Mouse (Mus musculus) T-helper 1 cell (primary cell): ENCODE data around the gene Rraga.

ENCODE experiments used
- in situ Hi-C: fragments of 300-600 bp; cut with MboI, MseI; formaldehyde crosslinking; loops from one replicate; pipeline ENCODE4 v1.15.1; 2025; ENCODE audit warnings: high pct_unique_total_duplicates

Gene Rraga

DNA sequence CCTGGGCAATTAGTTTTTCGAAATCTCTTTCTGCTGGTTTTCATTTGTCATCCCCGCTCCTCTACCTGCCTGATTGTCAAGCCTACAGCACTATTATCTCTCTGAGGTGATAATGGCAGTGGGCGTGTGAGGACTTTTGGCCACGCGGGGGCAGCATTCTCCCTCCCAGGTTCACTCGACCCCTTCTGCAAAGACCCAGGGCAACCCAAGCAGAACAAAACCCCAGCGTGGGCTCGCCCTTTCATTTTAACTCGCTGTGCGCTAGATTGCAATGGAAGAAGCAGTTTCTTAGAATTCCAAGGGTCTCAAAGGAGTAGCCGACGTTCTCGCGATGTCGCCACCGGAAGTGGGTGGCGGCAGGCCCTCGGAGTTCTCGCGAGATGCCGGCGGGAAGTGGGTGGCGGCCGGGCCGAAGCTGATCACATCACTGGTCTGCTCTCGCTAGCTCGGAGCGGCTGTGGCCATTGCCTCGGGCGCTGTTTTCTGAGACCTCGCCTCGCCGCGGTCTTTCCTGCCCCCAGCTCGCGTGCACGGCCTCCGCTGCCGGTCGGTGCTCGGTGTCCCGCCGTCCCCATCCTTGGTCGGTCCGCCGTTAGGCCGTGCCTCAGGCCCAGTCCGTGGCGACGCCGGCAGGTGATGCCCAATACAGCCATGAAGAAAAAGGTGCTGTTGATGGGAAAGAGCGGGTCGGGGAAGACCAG is at the start of gene Rraga:
Rraga (plus strand) TSS at position 386 of the 701 bp plus-strand sequence.
- in situ Hi-C loops = loop anchor here (5.0 to 10.0 kb wide), 3 partner anchors 37 to 269 kb away; partner anchors contain the start of gene Haus6

DNA sequence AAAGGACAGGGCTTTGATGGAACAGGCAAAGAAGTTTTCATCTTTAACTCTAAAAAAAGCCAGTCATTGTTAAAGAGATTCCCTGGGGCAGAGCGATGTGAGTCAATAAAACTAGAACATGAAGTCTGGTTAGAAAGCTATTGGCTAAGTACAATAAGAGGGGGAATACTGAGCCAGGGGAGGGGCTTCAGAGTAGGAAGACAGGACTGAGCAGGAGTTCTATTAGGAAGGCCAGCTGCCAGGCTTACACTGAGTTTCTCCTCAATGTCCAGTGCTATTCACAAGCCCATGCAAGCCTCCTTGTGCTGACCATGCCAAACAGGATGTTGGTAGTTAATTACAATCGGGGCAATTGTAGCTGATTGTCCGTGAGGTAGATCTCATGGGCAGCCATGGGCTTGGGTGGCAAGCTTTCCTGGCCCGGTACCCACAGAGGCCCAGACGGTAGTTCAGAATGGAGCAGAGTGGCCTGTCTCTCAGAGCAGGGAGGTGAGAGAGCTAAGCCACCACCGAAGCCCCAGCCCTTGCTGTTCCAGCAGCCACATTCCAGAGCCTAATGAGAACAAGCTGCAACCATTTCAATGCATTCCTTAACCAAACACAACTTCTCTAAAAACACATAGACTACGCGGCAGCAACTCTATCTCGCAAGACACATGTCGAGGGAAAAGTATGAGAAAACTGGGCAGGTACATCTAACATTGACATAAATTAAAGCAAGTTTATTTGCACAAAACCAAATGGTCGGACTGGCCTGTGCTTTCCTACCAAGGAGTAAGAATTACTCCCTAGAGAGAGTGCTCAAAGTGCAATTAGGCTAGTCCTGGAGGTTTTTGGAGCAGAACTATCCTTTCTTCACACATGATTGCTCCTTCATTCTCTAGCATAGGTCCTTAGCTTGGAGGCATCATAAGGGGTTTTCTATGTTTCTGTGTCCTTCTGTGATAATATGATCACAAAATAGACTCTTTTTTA is 48.0 kb upstream of the Rraga start:
- in situ Hi-C loops = no loop called here

DNA sequence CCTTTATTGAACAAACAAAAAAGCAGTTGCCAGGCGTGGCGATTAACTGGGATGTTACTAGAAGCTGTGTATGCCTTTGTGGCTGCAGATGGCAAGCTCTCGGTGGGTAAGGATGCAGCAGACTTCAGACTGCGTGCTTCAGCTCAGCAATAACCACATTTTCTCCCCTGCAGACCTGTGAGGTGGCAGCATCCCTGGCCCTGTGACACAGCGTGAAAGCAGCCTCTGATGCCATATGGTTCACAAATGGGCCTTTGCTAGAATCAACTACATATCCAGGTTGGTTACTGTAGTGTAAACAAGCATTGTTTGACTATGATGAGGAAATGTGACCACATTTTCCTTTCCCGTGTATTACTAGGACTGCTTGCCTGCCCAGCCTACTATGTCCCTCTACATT is 46.3 kb upstream of the Rraga start:
- in situ Hi-C loops = no loop called here

DNA sequence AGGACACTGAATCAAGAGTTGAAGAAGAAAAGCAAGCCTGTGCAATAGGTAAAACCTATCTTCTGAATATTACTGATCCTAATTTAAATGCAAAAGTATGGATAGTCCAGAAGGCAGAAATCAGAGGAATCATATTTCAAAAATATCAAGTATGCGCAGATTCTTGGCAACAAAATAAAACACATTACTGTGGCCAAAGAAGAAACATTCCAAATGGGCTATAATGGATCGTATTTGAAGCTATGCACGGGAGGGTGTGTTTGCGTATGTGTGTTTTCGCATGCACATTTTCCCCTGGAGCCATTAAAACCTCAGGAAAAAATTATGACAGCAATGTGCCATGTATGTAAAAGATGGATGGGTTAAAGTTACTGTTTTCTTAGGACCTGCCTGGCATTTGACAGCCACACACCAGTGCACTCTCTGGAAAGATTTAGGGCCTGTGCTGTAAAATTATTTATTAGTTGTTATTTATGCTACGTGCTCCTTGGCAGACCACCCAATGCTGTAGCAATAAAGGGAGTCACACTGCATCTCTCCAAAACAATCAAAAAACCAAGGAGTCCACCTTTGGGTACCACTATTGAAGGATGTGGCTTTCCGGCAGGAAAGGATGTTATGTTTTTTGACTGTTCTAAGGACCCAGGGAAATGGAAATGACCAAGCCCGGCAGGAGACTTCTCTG is 41.9 kb upstream of the Rraga start:
- in situ Hi-C loops = no loop called here

DNA sequence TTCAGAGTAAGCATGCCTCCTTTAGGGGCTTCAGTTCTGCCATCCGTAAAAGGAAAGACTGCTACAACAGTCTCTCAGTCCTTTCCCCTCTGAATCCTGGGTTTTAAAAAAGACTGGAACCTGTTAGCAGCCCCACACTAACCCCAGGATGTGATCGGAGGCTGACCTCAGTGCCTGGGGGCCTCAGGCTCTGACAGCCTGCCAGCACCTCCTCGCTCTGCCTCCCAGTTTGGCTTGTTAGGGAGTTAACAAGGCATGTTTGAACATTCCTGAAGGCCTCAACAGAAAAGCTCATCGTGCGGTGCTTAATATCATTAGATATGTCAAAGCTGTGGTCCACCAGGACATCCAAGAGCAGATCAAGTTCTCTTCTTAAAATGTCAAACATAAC is 41.4 kb upstream of the Rraga start:
- in situ Hi-C loops = no loop called here

DNA sequence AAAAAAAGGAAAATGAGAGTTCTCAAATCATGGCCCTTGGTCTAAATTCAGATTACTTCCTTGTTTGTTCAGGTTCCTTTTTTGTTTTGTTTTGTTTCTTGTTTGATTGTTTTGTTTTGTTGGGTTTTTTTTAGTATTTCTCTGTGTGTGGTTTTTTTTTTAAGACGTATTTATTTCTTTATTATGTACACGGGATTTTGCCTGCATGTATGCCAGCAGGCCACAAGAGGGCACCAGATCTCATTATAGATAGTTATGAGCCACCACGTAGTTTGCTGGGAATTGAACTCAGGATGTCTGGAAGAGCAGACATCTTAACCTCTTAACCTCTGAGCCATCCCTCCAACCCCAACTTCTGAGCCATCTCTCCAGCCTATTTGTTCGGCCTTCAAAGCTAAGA is 37.5 kb upstream of the Rraga start:
- in situ Hi-C loops = no loop called here

DNA sequence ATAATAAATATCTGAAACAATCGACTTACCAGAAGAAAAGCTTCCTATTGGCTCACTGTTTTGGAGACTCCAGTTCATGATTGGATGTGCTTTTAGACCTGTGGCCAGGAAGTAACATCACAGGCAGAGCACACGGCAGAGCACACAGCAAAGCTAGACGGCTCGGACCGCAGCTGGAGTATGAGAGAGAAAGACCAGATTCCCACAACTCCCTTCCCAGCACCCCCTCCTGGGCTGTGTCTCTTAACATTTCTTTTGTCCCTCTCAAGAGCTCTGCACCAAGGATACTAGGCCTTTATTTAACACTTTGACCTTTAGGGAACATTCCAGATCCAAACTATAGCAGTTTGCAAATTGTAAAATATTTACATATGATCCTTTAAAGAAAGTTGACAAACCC is 36.5 kb upstream of the Rraga start:
- in situ Hi-C loops = no loop called here

DNA sequence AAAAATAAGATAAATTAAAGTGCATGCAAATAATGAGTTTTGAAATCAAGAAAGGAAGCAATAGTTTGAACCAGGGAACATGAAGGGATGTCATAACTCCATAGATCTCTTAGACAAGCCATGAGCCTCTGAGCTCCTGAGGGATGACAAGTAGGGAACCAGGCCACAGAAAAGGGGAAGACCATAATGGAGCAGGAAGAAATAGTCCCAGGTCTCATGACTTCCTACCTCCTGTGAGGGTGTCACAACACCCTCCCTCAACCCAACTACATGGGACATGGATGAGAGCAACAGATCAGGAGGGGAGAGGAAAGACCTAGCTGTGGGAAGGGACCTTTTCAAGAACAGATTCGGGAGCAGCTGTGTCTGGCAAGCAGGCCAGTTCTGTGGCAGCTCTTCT is 33.9 kb upstream of the Rraga start:
- in situ Hi-C loops = no loop called here

DNA sequence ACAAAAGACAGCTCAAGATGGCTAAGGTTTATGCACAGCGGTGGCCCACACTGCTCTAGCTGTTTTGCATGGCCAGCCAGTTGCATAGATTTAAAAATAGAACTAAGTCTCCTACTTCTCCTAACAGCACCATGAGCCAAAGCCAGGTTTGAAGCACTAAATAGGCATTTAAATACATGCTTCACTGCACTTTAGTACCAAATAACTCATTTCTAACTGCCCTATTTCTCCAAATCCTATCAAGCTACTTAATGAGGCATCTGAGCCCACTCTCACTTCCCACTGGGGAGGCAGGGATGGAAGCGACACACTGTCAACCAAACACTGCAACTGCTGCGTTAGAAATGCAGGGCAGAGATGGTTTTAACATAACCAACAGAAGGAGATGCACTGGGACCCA is 31.5 kb upstream of the Rraga start:
- in situ Hi-C loops = no loop called here

DNA sequence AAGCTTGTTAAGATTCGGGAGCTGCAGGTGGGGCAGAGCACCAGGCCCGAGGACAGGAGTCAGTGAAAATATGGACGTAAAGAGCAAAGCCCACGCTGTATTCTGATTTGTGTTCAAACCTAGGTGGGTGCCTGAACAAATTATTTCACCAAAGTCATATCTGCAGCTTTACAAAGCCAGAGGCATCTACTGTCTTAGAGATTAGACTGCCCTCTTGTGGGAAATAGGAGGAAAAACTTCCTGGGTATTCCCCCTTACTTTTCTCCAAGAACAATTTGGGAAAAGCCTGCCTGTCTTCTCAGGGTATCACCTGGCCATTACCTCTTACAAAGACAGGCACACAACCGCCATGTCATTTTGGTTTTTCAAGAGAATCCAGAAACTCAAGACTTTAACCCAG is 29.9 kb upstream of the Rraga start:
- in situ Hi-C loops = no loop called here

DNA sequence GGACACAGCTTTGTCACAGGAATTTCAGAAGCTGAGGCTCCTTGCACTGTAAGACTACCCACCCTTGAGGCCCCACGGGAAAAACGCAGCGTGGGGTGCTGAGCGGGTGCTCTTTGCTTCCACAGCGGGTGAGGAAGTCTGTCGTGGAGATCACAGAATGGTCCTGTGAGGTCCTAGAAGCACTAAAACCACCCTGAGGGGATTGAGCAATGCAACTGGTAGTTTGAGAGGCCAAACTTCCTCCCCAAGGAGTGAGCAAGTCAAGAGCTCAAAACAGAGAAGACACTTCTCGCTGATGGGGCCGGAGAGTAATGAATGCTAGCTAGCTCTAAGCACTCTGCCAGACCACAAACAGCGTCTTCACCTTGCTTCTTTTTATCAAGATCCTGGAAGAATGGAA is 27.1 kb upstream of the Rraga start:
- in situ Hi-C loops = no loop called here

DNA sequence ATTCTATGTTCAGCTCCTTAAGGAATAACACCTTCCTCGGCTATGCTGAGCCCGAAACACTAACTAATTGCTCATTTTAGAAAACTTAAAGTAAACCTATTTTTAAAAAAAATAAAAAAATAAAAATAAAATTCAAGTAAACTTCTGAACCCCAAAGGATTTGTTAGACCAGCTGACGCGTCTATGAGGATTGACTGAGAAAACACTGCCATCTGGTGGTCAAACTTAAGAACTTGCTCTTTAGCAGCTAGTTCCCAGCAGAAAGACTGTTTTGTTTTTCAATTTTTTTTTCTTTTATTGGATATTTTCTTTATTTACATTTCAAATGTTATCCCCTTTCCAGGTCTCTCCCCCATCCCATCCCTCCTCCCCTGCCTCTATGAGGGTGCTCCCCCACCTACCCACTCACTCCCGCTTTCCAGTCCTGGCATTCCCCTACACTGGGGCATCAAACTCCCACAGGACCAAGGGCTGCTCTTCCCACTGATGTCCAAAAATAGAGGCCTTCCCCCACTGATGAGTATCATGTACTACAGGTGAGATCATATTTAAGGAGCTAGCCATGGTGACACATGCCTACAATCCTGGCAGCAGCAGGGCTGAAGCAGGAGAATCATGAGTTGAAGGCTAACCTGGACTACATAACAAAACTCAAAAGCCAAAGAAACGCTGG is 20.3 kb upstream of the Rraga start:
- in situ Hi-C loops = no loop called here

DNA sequence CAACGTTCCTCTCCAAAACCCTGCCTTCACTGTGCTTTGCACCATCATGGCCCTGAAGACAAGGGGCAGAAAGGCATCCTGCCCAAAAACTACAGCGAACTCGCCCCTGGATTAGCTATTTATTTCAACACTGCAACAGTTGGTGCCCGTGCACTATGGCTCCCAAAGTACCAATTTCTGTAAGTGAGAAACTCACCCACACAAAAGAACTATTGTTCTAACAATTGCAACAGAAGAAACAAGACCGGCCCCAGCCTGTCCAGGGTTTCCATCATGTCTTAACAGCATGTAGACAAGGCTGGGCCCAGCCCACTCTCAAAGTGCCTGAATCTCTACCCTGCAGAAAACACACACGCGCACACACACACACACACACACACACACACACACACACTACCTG is 18.1 kb upstream of the Rraga start:
- in situ Hi-C loops = no loop called here

DNA sequence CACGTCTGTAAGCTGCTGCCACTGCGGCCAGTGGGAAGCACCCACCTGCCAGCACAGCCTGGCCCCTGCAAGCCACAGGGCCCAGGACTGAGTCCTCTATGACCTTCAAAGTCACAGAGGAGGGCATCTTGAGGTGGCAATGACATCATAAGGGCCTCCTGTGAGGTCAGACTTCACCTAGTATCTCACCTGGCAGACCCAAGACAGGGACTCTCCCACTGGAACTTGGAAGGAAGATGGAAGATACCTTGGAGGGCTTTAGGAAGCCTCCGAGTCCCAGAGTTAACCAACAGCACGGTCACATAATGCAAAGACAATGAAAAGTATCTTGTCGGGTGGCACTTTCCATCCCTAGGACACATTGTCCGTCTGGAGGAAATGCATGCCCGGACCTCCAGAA is 17.2 kb upstream of the Rraga start, which contains the start of gene Saxo1:
Saxo1 (minus strand) TSS at position 101 of the 400 bp plus-strand sequence.
- in situ Hi-C loops = no loop called here

DNA sequence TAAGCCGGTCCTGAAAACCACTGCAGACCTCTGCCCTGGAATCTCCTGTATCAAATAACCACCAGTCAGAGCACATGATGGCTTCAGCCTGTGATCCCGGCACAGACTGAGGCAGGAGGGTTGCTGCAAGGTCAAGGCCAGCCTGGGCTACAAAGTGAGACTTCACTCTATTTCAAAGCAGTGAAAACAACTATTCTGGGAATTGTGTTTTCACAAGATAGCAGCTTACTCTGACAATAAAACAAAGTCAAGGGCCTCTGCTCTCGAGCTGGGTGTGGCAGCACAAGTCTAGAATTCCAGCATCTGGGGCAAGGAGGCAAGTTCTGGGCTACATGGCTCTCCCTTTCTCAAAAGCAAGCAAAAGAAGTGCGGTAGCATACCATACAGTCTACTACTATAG is 16.5 kb upstream of the Rraga start:
- in situ Hi-C loops = no loop called here

DNA sequence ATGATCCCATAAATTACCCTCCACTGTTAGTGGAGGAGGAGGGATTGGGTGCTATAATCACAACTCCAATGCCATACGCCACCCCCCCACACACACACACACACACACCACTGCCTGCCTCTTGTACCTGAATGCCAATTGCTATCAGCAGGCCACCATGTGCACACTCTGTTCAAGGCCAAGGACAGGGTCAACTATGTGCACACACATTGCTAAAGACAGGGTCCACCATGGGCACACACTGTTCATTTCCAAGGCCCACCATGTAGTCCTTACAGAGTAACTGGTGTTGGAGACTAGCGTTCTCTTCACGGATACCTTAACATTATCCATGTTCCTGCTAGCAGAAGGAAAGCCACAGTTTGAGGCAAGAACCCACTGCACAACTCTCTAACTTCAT is 14.4 kb upstream of the Rraga start:
- in situ Hi-C loops = no loop called here

DNA sequence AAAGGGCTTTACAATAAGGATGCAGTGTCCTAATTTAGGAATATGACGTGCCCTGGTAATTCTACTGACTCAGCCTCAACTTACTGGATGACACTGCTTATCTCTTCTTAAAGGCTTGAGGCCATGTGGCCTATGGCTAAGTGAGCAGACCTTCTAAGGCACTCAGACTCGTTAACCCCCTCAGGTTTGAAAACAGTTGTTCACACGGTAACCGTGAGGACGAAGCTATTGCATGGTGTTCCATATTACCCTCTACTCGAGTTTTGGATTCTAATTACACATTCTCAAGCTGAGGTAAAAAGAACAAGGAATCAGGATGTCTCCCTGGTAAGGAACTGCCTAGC is 557 bp upstream of the Rraga start:
- in situ Hi-C loops = loop anchor here (5.0 to 10.0 kb wide), 3 partner anchors 37 to 270 kb away; partner anchors contain the start of gene Haus6

DNA sequence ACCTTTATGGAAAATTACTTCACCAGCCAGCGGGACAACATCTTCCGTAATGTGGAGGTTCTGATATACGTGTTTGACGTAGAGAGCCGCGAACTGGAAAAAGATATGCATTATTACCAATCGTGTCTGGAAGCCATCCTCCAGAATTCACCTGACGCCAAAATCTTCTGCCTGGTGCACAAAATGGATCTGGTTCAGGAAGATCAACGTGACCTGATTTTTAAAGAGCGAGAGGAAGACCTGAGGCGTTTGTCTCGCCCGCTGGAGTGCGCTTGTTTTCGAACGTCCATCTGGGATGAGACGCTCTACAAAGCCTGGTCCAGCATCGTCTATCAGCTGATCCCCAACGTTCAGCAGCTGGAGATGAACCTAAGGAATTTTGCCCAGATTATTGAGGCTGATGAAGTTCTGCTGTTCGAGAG is 663 bp downstream of the Rraga start:
- in situ Hi-C loops = loop anchor here (5.0 to 10.0 kb wide), 3 partner anchors 36 to 269 kb away; partner anchors contain the start of gene Haus6

DNA sequence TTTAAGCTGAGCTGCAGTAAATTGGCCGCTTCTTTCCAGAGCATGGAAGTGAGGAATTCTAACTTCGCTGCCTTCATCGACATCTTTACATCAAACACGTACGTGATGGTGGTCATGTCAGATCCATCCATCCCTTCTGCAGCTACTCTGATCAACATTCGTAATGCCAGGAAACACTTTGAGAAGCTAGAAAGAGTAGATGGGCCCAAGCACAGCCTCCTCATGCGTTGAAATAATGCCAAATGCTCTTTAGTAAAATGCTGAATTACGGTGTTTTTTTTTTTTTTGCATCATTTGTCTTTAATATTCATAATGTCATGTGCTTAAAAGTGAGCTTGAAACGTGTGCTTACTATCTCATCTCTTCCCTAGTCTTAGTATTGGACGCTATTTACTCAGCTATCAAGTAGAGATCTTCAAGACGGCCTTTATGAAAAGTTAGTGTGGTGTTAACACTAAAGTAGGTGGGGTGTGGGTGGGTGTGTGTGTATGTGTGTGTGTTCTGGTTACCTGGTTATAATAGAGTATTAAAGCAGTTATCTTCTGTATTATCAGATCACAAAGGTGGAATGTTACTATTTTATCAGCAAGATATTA is 1.3 kb downstream of the Rraga start:
- in situ Hi-C loops = loop anchor here (5.0 to 10.0 kb wide), 3 partner anchors 36 to 268 kb away; partner anchors contain the start of gene Haus6

DNA sequence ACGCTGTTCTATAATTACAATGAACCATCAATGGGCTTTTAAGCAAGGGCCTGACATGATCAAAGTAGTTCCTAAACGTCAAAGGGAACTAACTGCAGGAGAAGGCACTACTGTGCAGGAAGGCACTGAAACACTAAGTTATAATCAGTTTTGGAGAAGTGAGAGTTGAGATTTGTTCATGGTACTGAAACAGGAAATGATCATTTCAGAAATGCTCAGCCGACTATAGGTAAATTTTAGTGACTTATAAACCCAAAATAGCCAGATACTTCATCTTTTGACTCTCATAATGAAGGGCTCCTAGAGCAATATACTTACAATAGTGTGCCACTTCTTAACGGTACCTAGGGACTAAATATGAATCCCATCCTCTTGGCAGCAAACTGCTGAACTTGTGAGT is 4.6 kb downstream of the Rraga start:
- in situ Hi-C loops = no loop called here

DNA sequence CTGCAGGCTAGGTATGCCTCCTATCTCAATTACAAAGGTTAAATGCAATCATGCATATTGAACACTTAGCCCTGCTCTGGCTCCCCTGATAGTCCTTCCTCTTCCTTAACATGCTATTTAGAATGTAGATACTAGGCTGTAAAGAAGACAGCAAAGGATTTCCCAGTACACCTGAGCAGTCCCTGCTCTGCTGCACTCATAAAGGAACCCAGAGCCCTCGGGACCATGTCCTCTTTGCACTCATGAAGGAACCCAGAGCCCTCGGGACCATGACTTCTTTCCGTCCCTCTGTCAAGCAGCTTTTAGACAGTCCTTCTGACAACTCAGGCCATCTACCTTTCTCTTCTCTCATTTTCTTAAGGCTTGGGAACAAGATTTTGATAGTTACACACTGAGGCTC is 5.1 kb downstream of the Rraga start:
- in situ Hi-C loops = no loop called here
